Mouse (Mus musculus) gastrocnemius, adult 2 months (tissue): Measurements from ENCODE around the gene Lgals7. TPM values are rescaled to one million over a fixed set of nuclear protein-coding genes. Genes with fewer than 3 reads are reported as not detected.

ENCODE experiments used
- DNase-seq: peaks from one replicate; pipeline ENCODE4 v3.0.0; 2022
- H3K27ac ChIP-seq: fragments of 200-600 bp; 2 replicates; pipeline ENCODE4 v1.8.1; 2022; ENCODE audit warnings: mild to moderate bottlenecking
- H3K4me3 ChIP-seq: fragments of 200-600 bp; 2 replicates; pipeline ENCODE4 v1.8.1; 2022; ENCODE audit warnings: mild to moderate bottlenecking, moderate library complexity
- CTCF ChIP-seq: fragments of 200-600 bp; IDR thresholded peaks from 2 replicates; pipeline ENCODE4 v1.8.1; 2022; ENCODE audit warnings: antibody characterized with exemption, mild to moderate bottlenecking, moderate library complexity
- intact Hi-C: fragments of 180-260 bp; cut with DNase I; formaldehyde crosslinking; loops from one replicate; pipeline ENCODE4 v1.15.1; 2025
- total RNA-seq, 2 experiments: library from RNA; stranded (reverse); gene quantifications; 2 replicates each; pipeline ENCODE4 v1.2.3; 2021

The Lgals7 gene
- total RNA-seq, 2 experiments from 2014 or later, result not detected

DNA sequence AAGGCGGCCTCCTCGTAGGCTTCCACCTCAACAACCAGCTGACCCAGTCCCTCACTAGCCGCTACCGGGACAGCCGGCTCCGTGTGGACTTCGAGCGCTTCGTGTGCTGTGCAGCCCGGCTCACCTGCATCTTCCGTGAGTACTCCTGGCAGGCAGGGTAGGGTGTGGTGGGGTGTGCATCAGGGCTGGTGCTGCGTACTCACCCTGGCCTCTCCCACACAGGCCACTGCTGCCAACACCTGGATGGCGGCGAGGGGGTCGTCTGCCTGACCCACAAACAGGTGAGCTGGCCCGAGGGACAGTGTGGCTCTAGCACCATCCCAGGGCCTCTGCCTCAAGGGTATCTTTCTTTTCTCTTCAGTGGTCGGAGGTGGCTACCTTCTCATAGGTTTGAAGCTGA, 28.9 kb downstream of the Lgals7 start:
- intact Hi-C loops, result no loop called here
- DNase-seq, result no peak
- no peak overlapping the region for H3K4me3 ChIP-seq
- TF ChIP-seq CTCF, result no peak
- H3K27ac ChIP-seq, result no peak overlapping the region

GRCm38 (mm10) chr7:28893643-28894265, 30.1 kb downstream of the Lgals7 start:
- TF ChIP-seq CTCF, result peak; percentile 72
- no peak overlapping the region for H3K4me3 ChIP-seq
- DNase-seq, result peak; percentile 76
- intact Hi-C loops, result no loop called here
- peak overlapping the region; percentile 1; the same call in 1 of the 2 replicates for H3K27ac ChIP-seq

- intact Hi-C loops, result no loop called here
- no peak overlapping the region for H3K27ac ChIP-seq
- no peak overlapping the region for H3K4me3 ChIP-seq
- TF ChIP-seq CTCF, result no peak
- DNase-seq, result no peak
These were observed 31.3 kb downstream of the Lgals7 start for GRCm38 (mm10) chr7:28894942-28895341.

- intact Hi-C loops, result no loop called here
- DNase-seq, result no peak
- Histone ChIP-seq H3K4me3 (no peak overlapping the region), H3K27ac (no peak overlapping the region)
- no peak for TF ChIP-seq CTCF
These were observed 34.0 kb downstream of the Lgals7 start for GRCm38 (mm10) chr7:28897661-28898060.

DNA sequence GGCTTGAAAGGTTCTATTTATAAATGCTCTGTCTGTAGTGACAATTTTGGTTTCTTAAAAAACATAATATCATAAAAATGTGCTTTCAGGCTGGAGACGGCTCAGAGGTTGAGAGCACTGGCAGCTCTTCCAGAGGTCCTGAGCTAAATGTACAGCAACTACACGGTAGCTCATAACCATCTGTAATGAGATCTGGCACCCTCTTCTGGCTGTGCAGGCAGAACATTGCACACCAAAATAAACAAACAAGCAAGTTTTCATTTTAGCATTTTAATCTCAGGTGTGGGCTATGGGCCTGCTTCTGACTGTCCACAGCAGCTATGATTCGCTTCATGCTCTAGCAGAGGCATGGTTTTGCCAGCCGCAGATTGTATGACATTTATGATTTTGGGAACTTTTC, 36.3 kb downstream of the Lgals7 start:
- no peak overlapping the region for H3K4me3 ChIP-seq
- intact Hi-C loops, result no loop called here
- H3K27ac ChIP-seq, result peak overlapping the region; percentile 82
- TF ChIP-seq CTCF, result peak; percentile 25; the same call in 1 of the 2 replicates
- no peak for DNase-seq

DNA sequence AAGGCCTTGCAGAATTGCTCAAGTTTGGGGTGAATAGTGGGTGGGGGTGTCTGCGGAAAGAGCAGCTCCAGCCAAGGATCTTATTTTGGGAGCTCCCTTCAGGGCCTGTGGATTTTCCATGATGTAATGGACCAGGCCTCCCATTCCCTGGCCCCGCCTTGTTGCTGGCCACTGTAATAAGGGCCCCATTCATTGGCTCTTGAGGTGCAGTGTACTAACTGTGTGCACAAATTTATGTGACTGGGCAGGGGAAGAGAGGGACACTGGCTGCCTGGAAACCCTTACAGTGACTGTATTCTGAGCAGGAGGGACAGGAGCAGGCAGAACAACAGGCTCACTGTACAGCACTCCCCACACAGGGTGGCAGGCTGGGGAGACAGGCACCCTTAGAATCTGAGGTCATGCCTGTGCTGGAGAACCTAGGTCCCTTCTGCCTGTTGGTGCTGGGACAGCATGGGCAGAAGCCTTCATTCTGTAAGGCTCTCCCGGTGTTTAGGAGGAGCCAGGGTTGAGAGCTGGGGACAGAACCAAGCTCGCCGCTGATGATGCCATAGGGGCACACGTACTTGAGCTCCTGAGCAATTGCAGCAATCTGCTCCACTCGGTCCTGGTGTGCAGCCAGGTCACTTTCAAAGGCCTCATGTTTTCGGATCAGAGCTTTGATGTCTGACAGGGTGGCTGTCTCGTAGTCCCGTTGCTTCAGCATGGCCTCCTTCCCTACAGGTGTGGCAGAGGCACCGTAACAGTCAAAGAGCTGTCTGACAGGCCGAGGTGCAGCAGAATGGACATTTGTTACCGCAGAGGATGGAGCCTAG, 37.9 kb downstream of the Lgals7 start:
- Histone ChIP-seq H3K27ac (peak overlapping the region; percentile 82), H3K4me3 (0 out of 2 replicates have a peak overlapping the region, but pooled peaks have one; percentile 9)
- intact Hi-C loops, result no loop called here
- TF ChIP-seq CTCF, result no peak
- DNase-seq, result peak; percentile 58

DNA sequence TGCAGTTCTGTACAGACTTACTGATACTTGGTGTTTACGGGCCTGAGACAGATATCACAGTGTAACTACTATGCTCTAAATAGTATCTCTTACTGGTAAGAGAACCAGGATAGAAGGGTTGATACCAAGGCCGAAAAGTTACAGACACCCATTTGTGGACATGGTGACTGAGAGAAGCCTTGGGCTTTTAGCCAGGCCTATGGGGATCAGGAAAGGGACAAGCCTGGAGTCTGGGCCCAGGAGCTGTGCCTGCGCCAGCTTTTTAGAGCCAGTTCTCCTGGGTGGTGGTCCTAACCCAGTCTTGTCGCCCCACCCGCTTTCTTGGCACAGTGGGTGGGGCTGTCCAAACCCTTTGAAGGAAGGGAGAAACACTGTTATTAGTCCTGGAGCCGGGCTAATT, 38.5 kb downstream of the Lgals7 start:
- intact Hi-C loops, result no loop called here
- H3K27ac ChIP-seq, result peak overlapping the region; percentile 82
- no peak for TF ChIP-seq CTCF
- DNase-seq, result no peak
- no peak overlapping the region for H3K4me3 ChIP-seq

- DNase-seq, result peak; percentile 48
- Histone ChIP-seq H3K4me3 (peak overlapping the region; percentile 13; the same call in 1 of the 2 replicates), H3K27ac (peak overlapping the region; percentile 82)
- TF ChIP-seq CTCF, result no peak
- intact Hi-C loops, result no loop called here
These were observed 39.2 kb downstream of the Lgals7 start for GRCm38 (mm10) chr7:28902809-28903208.

- TF ChIP-seq CTCF, result no peak
- intact Hi-C loops, result no loop called here
- Histone ChIP-seq H3K27ac (peak overlapping the region; percentile 82), H3K4me3 (no peak overlapping the region)
- DNase-seq, result peak; percentile 70
These were observed 40.1 kb downstream of the Lgals7 start for GRCm38 (mm10) chr7:28903778-28904177.

DNA sequence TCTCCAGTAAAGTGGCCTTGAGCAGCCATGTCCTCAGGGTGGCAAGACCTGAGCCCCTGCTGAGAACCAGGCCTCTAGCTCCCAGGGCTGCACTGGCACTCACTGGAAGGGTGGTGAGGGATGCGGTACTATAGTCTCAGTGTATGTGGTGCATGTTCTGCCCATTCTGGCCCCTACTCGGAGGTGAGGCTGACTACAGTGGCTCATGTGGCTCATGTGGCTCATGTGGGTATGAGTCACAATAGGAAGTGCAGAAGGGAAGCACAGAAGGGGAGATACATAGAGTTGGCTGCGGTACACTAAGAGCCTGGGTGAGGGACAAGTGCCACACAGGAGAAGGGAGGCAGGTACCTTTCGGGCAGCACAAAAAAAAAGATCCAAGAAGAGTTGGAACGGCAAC, 43.5 kb downstream of the Lgals7 start:
- Histone ChIP-seq H3K4me3 (no peak overlapping the region), H3K27ac (no peak overlapping the region)
- intact Hi-C loops, result no loop called here
- no peak for DNase-seq
- TF ChIP-seq CTCF, result no peak

GRCm38 (mm10) chr7:28911632-28912031, 48.0 kb downstream of the Lgals7 start:
- peak overlapping the region; percentile 94 for H3K27ac ChIP-seq

DNA sequence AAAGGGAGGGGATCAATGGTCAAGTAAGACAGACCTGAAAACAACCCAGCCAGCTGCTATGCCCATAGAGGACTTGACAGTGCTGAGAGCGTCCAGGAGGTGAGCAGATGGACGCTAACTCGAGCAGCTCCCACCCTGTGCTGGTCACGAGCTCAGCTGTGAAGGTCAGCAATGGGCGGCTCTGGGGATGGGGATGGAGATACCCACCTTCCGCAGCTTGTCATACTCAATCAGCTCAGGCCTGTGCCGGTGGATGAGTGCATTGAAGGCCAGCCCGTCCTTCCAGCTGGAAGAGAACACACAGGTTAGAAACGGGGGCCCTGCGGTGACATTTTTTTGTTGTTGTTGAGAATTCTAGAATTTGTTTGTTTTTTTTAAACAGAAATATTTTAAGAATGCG, 49.5 kb downstream of the Lgals7 start:
- no peak overlapping the region for H3K4me3 ChIP-seq
- intact Hi-C loops, result no loop called here
- no peak for TF ChIP-seq CTCF
- peak overlapping the region; percentile 94 for H3K27ac ChIP-seq
- no peak for DNase-seq

More at GRCm38 (mm10) chr7:28911632-28912031, 48.0 kb downstream of the Lgals7 start:
- peak; percentile 67 for DNase-seq
- intact Hi-C loops, result no loop called here
- 0 out of 2 replicates have a peak overlapping the region, but pooled peaks have one; percentile 8 for H3K4me3 ChIP-seq
- TF ChIP-seq CTCF, result peak; percentile 26; the same call in 1 of the 2 replicates

Other genes with a start within 250 kb of the Lgals7 start
- gene Acp7, start 232.5 kb upstream of the Lgals7 start, total RNA-seq, result not detected
- under 1 TPM; 0.47 to 0.84 TPM for gene Fbxo27, start 171.0 kb upstream of the Lgals7 start, total RNA-seq
- 1 to 10 TPM; 2.5 to 4.9 TPM for gene Fbxo17, start 147.0 kb upstream of the Lgals7 start, total RNA-seq
- gene Mrps12, start 122.0 kb upstream of the Lgals7 start, total RNA-seq, result 10 to 100 TPM; 36.0 to 41.0 TPM
- 10 to 100 TPM; 11.7 to 14.7 TPM for gene Sars2, start 121.9 kb upstream of the Lgals7 start, total RNA-seq
- not detected for gene Ccer2, start 107.7 kb upstream of the Lgals7 start, total RNA-seq
- gene Sirt2, start 97.1 kb upstream of the Lgals7 start, total RNA-seq, result 10 to 100 TPM; 91.0 to 92.5 TPM
- 10 to 100 TPM; 27.1 to 31.3 TPM for gene Nfkbib, start 96.3 kb upstream of the Lgals7 start, total RNA-seq
- under 1 TPM; 0.71 to 0.89 TPM for gene Rinl, start 74.9 kb upstream of the Lgals7 start, total RNA-seq
- 100 to 1,000 TPM; 131 to 143 TPM for gene Hnrnpl, start 55.3 kb upstream of the Lgals7 start, total RNA-seq
- 100 to 1,000 TPM; 173 to 338 TPM for gene Ech1, start 38.6 kb upstream of the Lgals7 start, total RNA-seq
- gene Lgals4, start 30.0 kb upstream of the Lgals7 start, total RNA-seq, result 1 to 10 TPM; 2.6 to 7.3 TPM
- gene Capn12, start 17.6 kb downstream of the Lgals7 start, total RNA-seq, result under 1 TPM; 0.15 to 0.28 TPM
- gene Actn4, start 98.5 kb downstream of the Lgals7 start, total RNA-seq, result 10 to 100 TPM; 27.1 to 40.2 TPM
- gene Eif3k, start 118.0 kb downstream of the Lgals7 start, total RNA-seq, result 100 to 1,000 TPM; 122 to 141 TPM
- gene Map4k1, start 118.2 kb downstream of the Lgals7 start, total RNA-seq, result under 1 TPM; 0.25 to 0.33 TPM